Mouse (Mus musculus): ENCODE results near the gene Tcp11l2. TPM values are rescaled to one million over a fixed set of nuclear protein-coding genes. Genes with fewer than 3 reads are reported as not detected.

The Tcp11l2 gene
- polyA plus RNA-seq, 1 experiment = 34.6 TPM

DNA sequence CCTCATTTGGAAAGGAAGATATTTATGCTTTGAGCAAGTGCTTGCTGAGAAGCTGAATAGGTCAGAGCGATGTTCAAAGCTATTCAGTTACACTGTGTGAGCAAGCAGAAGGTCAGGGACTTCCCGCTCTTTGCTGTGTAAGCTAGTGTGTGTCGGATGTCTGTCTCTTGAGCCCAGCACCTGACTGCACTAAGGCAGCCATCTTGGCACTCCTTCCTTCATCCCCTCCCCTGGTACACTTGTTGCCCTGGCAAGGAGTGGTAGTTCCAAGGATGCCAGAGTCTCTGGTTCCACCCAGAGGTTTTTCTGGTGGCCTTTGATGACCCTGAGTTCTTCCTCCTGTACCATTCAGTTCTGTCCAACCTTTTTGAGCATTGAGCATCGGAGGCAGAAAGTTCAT lies 16.4 kb upstream of the Tcp11l2 start:
- Histone ChIP-seq H3K27me3 (ENCODE audit: control insufficient read depth, insufficient read depth, low read length) (no peaks in the 10 kb centered on the region), H3K27ac (ENCODE audit: insufficient read depth, low read length) (no peak overlapping the region), H3K4me3 (replicated peaks; ENCODE audit: insufficient read depth, low read depth, low read length) (no peak overlapping the region), H3K4me1 (ENCODE audit: control insufficient read depth, insufficient read depth, low read length) (peaks cover 16% of the 10 kb centered on the region)
- DNase-seq = no peak
- WGBS = 93% methylated on average over 4 of the region's 4 CpGs
- TF ChIP-seq POLR2A (IDR thresholded peaks at IDR 0.05; ENCODE audit: borderline replicate concordance, insufficient read depth, low read length) = no peak
- no peak for TF ChIP-seq CTCF (IDR thresholded peaks at IDR 0.05; ENCODE audit: borderline replicate concordance, insufficient read depth, low read depth, low read length)

DNA sequence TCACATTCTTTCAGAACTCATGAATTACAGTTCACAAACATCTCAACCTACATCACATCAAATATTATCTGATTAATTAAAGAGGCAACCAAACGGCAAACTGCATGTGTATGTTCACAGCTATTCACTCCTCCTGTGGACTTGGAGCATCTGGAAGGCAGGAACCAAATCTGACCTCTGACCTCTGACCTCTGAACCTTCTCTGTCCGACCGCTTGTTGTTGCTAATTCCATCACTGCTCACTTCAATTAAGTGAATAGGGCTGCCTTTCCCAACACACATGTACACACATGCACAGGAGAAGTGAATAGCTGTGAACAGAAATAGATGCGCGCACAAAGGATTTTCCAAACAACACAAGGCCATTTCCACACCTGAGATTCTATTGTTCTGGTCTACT lies 14.3 kb upstream of the Tcp11l2 start:
- TF ChIP-seq CTCF (IDR thresholded peaks at IDR 0.05; ENCODE audit: borderline replicate concordance, insufficient read depth, low read depth, low read length) = no peak
- TF ChIP-seq POLR2A (IDR thresholded peaks at IDR 0.05; ENCODE audit: borderline replicate concordance, insufficient read depth, low read length) = no peak
- Histone ChIP-seq H3K4me3 (replicated peaks; ENCODE audit: insufficient read depth, low read depth, low read length) (no peak overlapping the region), H3K4me1 (ENCODE audit: control insufficient read depth, insufficient read depth, low read length) (peaks cover 16% of the 10 kb centered on the region), H3K27ac (ENCODE audit: insufficient read depth, low read length) (no peak overlapping the region), H3K27me3 (ENCODE audit: control insufficient read depth, insufficient read depth, low read length) (no peaks in the 10 kb centered on the region)
- WGBS = 88% methylated on average over 5 of the region's 5 CpGs
- no peak for DNase-seq

DNA sequence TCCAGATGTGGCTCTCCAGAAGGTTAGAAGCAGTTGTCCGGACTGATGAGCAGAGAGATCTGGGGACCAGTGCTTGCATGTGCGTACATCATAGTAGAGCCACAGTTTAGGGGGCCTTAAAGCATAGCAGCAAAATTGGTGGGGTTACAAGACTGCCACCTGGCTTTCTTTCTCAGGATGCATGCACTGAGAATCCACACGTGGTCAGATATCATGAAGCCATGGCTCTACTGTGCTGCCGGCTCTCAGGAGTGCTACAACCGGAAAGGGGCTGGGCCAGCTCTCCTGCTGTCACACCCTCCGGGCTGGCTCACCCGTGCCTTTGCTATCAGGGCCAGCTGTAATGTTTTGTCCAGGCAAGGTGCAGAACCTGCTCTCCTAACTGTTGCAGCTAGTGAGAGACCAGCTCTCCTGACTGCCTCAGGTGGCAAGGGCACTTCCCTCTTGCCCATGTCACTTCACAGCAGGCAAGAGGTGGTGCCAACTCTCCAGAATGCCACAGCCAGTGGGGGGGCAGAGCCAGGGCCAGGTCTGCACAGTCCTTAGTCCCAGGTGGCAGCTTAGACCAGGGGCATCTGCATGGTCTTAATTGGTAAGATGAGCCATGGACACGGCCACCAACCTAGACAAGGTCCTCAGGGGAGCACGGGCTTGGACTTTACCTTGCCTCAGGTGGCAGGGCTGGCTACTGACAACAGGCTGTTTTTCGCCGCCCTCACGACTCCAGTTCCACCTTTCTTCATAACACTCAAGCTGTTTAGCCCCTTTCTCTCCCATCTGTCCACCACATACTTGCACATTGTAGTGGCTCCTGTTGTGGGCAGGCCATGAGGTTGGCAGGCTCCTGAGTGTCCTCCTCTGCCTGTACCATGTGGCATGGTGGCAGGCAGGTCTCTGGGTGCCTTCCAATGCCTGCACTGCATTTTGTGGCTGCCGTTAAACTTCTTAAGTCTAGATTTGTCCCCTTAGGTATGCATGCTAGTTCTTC lies 13.6 kb upstream of the Tcp11l2 start:
- Histone ChIP-seq H3K27ac (ENCODE audit: insufficient read depth, low read length) (peak overlapping the region; percentile 11), H3K4me3 (replicated peaks; ENCODE audit: insufficient read depth, low read depth, low read length) (no peak overlapping the region), H3K27me3 (ENCODE audit: control insufficient read depth, insufficient read depth, low read length) (no peaks in the 10 kb centered on the region), H3K4me1 (ENCODE audit: control insufficient read depth, insufficient read depth, low read length) (peaks cover 16% of the 10 kb centered on the region)
- 22% methylated on average over 13 of the region's 13 CpGs for WGBS
- DNase-seq = peak; percentile 91 to 92
- TF ChIP-seq POLR2A (IDR thresholded peaks at IDR 0.05; ENCODE audit: borderline replicate concordance, insufficient read depth, low read length) = no peak
- TF ChIP-seq CTCF (IDR thresholded peaks at IDR 0.05; ENCODE audit: borderline replicate concordance, insufficient read depth, low read depth, low read length) = peak; percentile 41

DNA sequence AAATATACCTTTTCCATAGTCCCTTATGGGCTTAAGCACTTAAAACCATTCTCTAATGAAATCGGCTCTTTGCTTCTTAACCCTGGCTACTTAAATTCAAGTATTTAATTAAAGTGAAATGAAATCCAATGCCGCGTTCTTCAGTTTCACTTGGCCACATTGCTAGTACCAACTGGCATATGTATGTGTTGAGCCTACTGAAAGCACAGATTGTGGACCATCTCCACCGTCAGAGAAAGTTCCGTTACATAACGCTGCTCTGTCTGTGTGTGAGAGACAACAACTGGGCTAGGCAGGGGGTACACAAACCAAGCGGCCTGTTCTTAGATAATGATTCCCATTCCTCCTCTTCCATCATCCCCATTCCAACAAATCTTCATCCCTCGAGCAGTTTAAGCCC lies 12.0 kb upstream of the Tcp11l2 start:
- H3K4me1 ChIP-seq (ENCODE audit: control insufficient read depth, insufficient read depth, low read length) = peaks cover 16% of the 10 kb centered on the region
- H3K27ac ChIP-seq (ENCODE audit: insufficient read depth, low read length) = no peak overlapping the region
- TF ChIP-seq CTCF (IDR thresholded peaks at IDR 0.05; ENCODE audit: borderline replicate concordance, insufficient read depth, low read depth, low read length) (no peak), POLR2A (IDR thresholded peaks at IDR 0.05; ENCODE audit: borderline replicate concordance, insufficient read depth, low read length) (no peak)
- H3K4me3 ChIP-seq (replicated peaks; ENCODE audit: insufficient read depth, low read depth, low read length) = no peak overlapping the region
- 88% methylated on average over 8 of the region's 8 CpGs for WGBS
- no peak for DNase-seq
- H3K27me3 ChIP-seq (ENCODE audit: control insufficient read depth, insufficient read depth, low read length) = no peaks in the 10 kb centered on the region

DNA sequence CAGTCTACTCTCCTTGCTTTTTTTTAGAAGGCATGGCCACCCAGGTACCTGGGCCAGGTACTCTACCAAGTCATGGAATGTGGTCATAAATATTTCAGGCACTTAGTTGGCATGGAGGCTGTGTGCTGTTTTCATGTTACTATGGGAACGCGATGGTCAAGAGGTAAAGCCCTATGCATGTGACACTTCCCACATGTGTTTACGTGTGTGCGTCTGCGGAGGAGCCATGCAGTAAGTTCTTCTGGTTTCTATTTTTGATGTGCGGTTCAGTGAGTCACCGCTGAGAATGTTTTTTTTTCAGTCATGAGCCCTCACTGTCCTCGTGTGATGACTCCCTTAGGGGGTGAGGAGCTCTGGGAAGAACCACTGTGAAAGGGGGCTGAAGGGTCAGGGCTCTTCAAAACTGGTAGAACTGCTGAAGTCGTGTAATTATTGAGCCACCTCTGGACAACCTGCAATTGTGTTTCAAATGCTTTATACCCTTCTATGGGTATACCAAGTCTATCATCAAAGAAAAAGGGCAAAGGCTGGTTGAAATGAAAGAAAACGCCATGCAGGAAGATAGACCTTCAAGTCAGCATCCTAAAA lies 5.3 kb upstream of the Tcp11l2 start:
- Histone ChIP-seq H3K4me1 (ENCODE audit: control insufficient read depth, insufficient read depth, low read length) (no peaks in the 10 kb centered on the region), H3K27ac (ENCODE audit: insufficient read depth, low read length) (no peak overlapping the region), H3K4me3 (replicated peaks; ENCODE audit: insufficient read depth, low read depth, low read length) (no peak overlapping the region), H3K27me3 (ENCODE audit: control insufficient read depth, insufficient read depth, low read length) (no peaks in the 10 kb centered on the region)
- TF ChIP-seq POLR2A (IDR thresholded peaks at IDR 0.05; ENCODE audit: borderline replicate concordance, insufficient read depth, low read length) (no peak), CTCF (IDR thresholded peaks at IDR 0.05; ENCODE audit: borderline replicate concordance, insufficient read depth, low read depth, low read length) (no peak)
- no peak for DNase-seq
- 87% methylated on average over 10 of the region's 10 CpGs for WGBS

DNA sequence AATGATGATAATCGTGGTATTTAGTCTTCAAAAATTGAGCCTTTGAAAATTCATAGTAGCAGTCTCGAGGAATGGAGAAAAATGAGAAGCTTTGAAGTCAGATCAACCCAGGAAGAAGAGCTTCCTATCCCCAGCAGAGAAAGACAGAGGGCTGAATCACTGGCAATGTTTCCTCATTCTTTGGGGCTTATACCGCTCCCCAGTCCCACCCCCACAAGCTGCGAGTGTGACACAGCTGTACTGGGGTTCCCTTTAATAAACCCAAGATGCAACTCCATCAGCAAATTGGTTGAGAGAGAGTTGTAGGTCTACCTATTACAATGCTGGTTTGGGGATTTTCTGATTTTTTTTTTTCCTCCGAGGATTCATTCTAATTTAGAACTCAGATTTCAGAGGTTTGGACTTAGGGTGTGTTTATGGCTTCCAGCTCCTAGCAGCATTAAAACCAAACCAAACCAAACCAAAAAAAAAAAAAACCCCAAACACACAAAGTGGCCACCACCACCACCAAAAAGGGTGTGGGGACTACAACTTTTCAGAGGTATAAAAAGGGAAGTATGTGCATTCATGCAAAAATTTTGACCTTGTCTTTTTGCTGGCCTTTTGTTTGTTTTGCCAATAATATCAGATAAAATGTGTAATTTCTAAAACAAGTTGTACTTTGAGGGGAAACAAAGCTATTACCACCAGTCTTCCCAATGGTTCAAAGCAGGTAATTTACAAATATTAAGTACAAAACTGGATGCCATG lies 2.6 kb upstream of the Tcp11l2 start:
- Histone ChIP-seq H3K27ac (ENCODE audit: insufficient read depth, low read length) (no peak overlapping the region), H3K4me1 (ENCODE audit: control insufficient read depth, insufficient read depth, low read length) (peaks cover 5% of the 10 kb centered on the region; the same call in 1 of the 2 replicates), H3K27me3 (ENCODE audit: control insufficient read depth, insufficient read depth, low read length) (no peaks in the 10 kb centered on the region), H3K4me3 (replicated peaks; ENCODE audit: insufficient read depth, low read depth, low read length) (no peak overlapping the region)
- WGBS = 72% methylated on average over 5 of the region's 5 CpGs
- TF ChIP-seq CTCF (IDR thresholded peaks at IDR 0.05; ENCODE audit: borderline replicate concordance, insufficient read depth, low read depth, low read length) (no peak), POLR2A (IDR thresholded peaks at IDR 0.05; ENCODE audit: borderline replicate concordance, insufficient read depth, low read length) (no peak)
- no peak for DNase-seq

DNA sequence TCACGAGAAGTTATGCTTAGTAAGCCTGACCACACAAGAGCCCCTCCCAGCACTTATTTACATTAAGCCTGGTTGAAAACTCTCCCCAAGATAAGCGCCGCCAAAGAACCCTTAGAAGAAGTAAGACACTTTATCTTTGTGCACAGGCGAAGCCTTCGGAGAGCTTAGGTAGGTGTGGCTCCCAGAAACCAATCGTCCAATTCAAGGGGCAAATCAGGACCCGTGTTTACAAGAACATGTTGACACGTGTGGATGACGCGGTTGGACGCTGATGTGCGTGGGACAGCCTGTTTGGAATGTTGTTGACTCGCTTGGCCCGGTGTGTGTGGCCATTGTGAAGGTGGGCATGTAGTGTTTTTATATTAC lies 414 bp upstream of the Tcp11l2 start:
- H3K4me1 ChIP-seq (ENCODE audit: control insufficient read depth, insufficient read depth, low read length) = peaks cover 6% of the 10 kb centered on the region; the same call in 1 of the 2 replicates
- WGBS = under 1% methylated on average over 14 of the region's 14 CpGs
- H3K27me3 ChIP-seq (ENCODE audit: control insufficient read depth, insufficient read depth, low read length) = no peaks in the 10 kb centered on the region
- TF ChIP-seq POLR2A (IDR thresholded peaks at IDR 0.05; ENCODE audit: borderline replicate concordance, insufficient read depth, low read length) (no peak), CTCF (IDR thresholded peaks at IDR 0.05; ENCODE audit: borderline replicate concordance, insufficient read depth, low read depth, low read length) (no peak)
- no peak for DNase-seq
- H3K4me3 ChIP-seq (replicated peaks; ENCODE audit: insufficient read depth, low read depth, low read length) = peak overlapping the region; percentile 85
- H3K27ac ChIP-seq (ENCODE audit: insufficient read depth, low read length) = 0 out of 2 replicates have a peak overlapping the region, but pooled peaks have one; percentile 27
